Mouse (Mus musculus) heart, postnatal 4 days (tissue): ENCODE results near the gene Ust. TPM values are rescaled to one million over a fixed set of nuclear protein-coding genes. Genes with fewer than 3 reads are reported as not detected.

Experiments used
- DNase-seq: peaks from one replicate; pipeline ENCODE4 v3.0.0; 2021
- total RNA-seq, 2 experiments: library from RNA; stranded (reverse); gene quantifications; 2 replicates each; pipeline ENCODE4 v1.2.3; 2021

Gene Ust
- total RNA-seq, 2 experiments from 2014 or later: 3.0 to 3.1 TPM

GRCm38 (mm10) chr10:8427671-8428364 lies 90.8 kb downstream of the Ust start:
- DNase-seq: no peak

GRCm38 (mm10) chr10:8419496-8420009 lies 99.1 kb downstream of the Ust start:
- no peak for DNase-seq

GRCm38 (mm10) chr10:8415474-8415873 lies 103.2 kb downstream of the Ust start:
- DNase-seq: no peak

GRCm38 (mm10) chr10:8415036-8415435 lies 103.6 kb downstream of the Ust start:
- no peak for DNase-seq

- no peak for DNase-seq
These were observed 113.5 kb downstream of the Ust start for GRCm38 (mm10) chr10:8405141-8405540.

GRCm38 (mm10) chr10:8392226-8392625 lies 126.4 kb downstream of the Ust start:
- DNase-seq: no peak

- no peak for DNase-seq
These were observed 127.3 kb downstream of the Ust start for GRCm38 (mm10) chr10:8391264-8391748.

- no peak for DNase-seq
These were observed 130.4 kb downstream of the Ust start for GRCm38 (mm10) chr10:8388239-8388638.

- DNase-seq: no peak
These were observed 148.6 kb downstream of the Ust start for GRCm38 (mm10) chr10:8369894-8370500.

GRCm38 (mm10) chr10:8365816-8366215 lies 152.8 kb downstream of the Ust start:
- DNase-seq: no peak

- DNase-seq: no peak
These were observed 154.4 kb downstream of the Ust start for GRCm38 (mm10) chr10:8364182-8364581.

- DNase-seq: no peak
These were observed 155.3 kb downstream of the Ust start for GRCm38 (mm10) chr10:8363281-8363680.

- DNase-seq: peak; percentile 9
These were observed 160.2 kb downstream of the Ust start for GRCm38 (mm10) chr10:8358286-8359045.

GRCm38 (mm10) chr10:8353534-8353933 lies 165.1 kb downstream of the Ust start:
- DNase-seq: no peak

- DNase-seq: no peak
These were observed 168.0 kb downstream of the Ust start for GRCm38 (mm10) chr10:8350626-8351025.

- no peak for DNase-seq
These were observed 171.1 kb downstream of the Ust start for GRCm38 (mm10) chr10:8347497-8347896.

- no peak for DNase-seq
These were observed 176.1 kb downstream of the Ust start for GRCm38 (mm10) chr10:8342556-8342955.

GRCm38 (mm10) chr10:8339645-8340428 lies 178.8 kb downstream of the Ust start:
- DNase-seq: no peak

- DNase-seq: no peak
These were observed 182.0 kb downstream of the Ust start for GRCm38 (mm10) chr10:8336601-8337000.

- DNase-seq: no peak
These were observed 187.7 kb downstream of the Ust start for GRCm38 (mm10) chr10:8330958-8331357.

GRCm38 (mm10) chr10:8330006-8330405 lies 188.6 kb downstream of the Ust start:
- DNase-seq: no peak

- DNase-seq: peak; percentile 82
These were observed 195.3 kb downstream of the Ust start for GRCm38 (mm10) chr10:8323304-8323765.
